Mouse (Mus musculus) heart, postnatal 0 days (tissue): ENCODE measurements around the gene Fndc3a.

Experiments used
- CTCF ChIP-seq: IDR thresholded peaks from 2 replicates; pipeline ENCODE4 v1.5.1; 2016; ENCODE audit warnings: antibody characterized with exemption, control low read depth, low read depth
- EP300 ChIP-seq: IDR thresholded peaks from 2 replicates; pipeline ENCODE4 v1.6.1; 2016; ENCODE audit warnings: antibody characterized with exemption, low read depth

- no peak for TF ChIP-seq CTCF
- no peak for TF ChIP-seq EP300
Observed at GRCm38 (mm10) chr14:72644620-72645019, 65.2 kb downstream of the Fndc3a start.
